Mouse (Mus musculus) embryonic facial prominence, embryonic 12.5 days (tissue): ENCODE measurements around the gene Espn. TPM values are rescaled to one million over a fixed set of nuclear protein-coding genes. Genes with fewer than 3 reads are reported as not detected.

Experiments used
- ATAC-seq: fragments of 200-750 bp; cut with Nextera tagmentation; 2 replicates; pipeline ENCODE4 v1.8.0; 2017; ENCODE audit not compliant: insufficient number of reproducible peaks, insufficient read depth, low FRiP score, low TSS enrichment
- H3K27ac ChIP-seq: fragments of 300-500 bp; sonication (generic); 2 replicates; pipeline ENCODE4 v1.5.1; 2016; ENCODE audit warnings: mild to moderate bottlenecking
- H3K27me3 ChIP-seq: fragments of 300-500 bp; sonication (generic); 2 replicates; pipeline ENCODE4 v1.6.1; 2016; ENCODE audit warnings: mild to moderate bottlenecking, moderate library complexity
- H3K36me3 ChIP-seq: fragments of 300-500 bp; sonication (generic); 2 replicates; pipeline ENCODE4 v1.6.1; 2016; ENCODE audit warnings: mild to moderate bottlenecking
- H3K4me1 ChIP-seq: fragments of 300-500 bp; sonication (generic); 2 replicates; pipeline ENCODE4 v1.6.1; 2016
- H3K4me2 ChIP-seq: fragments of 300-500 bp; sonication (generic); replicated peaks from 2 replicates; pipeline ENCODE4 v1.6.1; 2016; ENCODE audit warnings: mild to moderate bottlenecking, moderate library complexity
- H3K4me3 ChIP-seq: fragments of 300-500 bp; sonication (generic); 2 replicates; pipeline ENCODE4 v1.5.1; 2016; ENCODE audit warnings: mild to moderate bottlenecking
- H3K9ac ChIP-seq: fragments of 300-500 bp; sonication (generic); 2 replicates; pipeline ENCODE4 v1.6.1; 2016; ENCODE audit warnings: mild to moderate bottlenecking, moderate library complexity
- H3K9me3 ChIP-seq: fragments of 300-500 bp; sonication (generic); 2 replicates; pipeline ENCODE4 v1.6.1; 2016; ENCODE audit warnings: mild to moderate bottlenecking, moderate library complexity
- WGBS: fragments of 180-500 bp; shearing (Covaris S2); methylation state at CpG from one replicate; pipeline ENCODE4 v1.1.7; 2016; 5-methylcytosine and 5-hydroxymethylcytosine counted together
- polyA plus RNA-seq: library from polyadenylated mRNA; unstranded; fragments of >200 nt; fragmentation: Nextera tagmentation; extraction: Ambion mirVana; gene quantifications from 2 replicates; pipeline ENCODE4 v1.2.1, GENCODE M21; 2016

Espn gene
- polyA plus RNA-seq, 1 experiment from 2014 or later, result 6.6 TPM

DNA sequence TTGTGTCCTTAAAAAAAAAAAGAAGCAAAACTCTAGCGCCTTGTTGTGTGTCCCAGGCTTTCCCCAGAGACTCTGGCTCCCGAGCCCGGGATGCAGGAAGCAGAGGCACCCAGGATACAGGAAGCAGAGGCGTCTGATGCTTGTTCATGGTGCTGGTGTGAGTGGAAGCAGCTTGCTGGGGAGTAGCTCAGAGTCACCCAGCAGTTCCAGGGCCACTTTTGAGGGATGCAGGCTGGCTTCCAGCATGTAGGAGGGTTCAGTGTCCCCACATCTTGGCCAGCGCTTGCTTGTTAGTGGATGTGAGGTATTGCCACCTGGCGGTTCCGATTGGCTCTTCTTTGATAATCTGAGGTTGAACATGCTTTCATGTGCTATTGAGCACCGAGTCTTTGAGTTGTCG, 35.0 kb upstream of the Espn start:
- Histone ChIP-seq H3K27ac (no peak overlapping the region), H3K4me2 (no peak overlapping the region), H3K9ac (no peak overlapping the region), H3K4me1 (peaks cover 27% of the 10 kb centered on the region), H3K36me3 (no peaks in the 10 kb centered on the region), H3K27me3 (no peaks in the 10 kb centered on the region), H3K4me3 (no peak overlapping the region), H3K9me3 (no peaks in the 10 kb centered on the region)
- ATAC-seq, result no peak
- 86% methylated on average over 9 of the region's 9 CpGs for WGBS

DNA sequence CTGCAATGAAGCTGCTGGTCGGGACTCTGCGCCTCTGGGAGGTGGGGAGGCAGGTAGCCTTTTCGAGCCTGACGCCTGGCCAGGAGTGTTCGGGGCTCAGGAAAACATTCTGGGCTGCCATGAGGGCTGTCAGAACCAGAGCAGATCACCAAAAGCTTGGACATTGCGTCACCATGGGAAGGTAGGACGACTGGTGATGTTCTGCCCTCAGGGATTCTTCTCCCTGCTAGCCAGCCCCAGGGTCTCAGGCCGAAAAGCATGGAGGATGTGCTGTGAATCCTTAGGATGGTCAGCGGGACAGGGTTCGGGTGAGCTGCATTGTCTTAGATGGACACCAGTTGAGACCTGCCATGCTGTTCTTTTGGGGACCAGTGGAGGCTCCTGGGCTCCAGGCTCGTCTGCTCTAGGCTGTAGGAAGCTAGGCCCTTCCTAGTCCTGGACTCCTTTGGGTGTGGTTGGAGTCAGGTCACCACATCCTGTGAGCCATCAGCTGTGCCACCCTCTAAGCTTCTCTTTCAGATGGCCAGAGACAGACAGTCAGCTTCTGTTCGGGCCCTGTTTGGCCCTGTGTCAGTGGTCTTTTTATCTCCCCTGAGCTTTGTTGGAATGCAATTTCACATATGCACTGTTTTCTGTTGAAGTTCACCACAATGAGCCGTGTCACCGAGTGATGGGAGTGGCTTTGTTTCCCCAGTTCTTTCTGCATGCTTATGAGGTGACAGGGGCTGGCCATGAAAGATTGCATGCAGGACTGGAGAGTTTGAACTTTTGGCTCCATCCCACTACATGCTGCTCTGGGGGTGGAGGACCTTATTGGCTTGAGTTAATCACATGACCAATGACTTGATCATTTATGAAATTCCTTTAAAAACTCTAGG, 34.3 kb upstream of the Espn start:
- WGBS, result 38% methylated on average over 14 of the region's 14 CpGs
- Histone ChIP-seq H3K4me2 (peak overlapping the region; percentile 48), H3K4me3 (peak overlapping the region; percentile 25), H3K27ac (peak overlapping the region; percentile 84), H3K4me1 (peaks cover 27% of the 10 kb centered on the region), H3K36me3 (no peaks in the 10 kb centered on the region), H3K9ac (peak overlapping the region; percentile 38), H3K27me3 (no peaks in the 10 kb centered on the region), H3K9me3 (no peaks in the 10 kb centered on the region)
- ATAC-seq, result peak; percentile 32; the same call in 1 of the 2 replicates

DNA sequence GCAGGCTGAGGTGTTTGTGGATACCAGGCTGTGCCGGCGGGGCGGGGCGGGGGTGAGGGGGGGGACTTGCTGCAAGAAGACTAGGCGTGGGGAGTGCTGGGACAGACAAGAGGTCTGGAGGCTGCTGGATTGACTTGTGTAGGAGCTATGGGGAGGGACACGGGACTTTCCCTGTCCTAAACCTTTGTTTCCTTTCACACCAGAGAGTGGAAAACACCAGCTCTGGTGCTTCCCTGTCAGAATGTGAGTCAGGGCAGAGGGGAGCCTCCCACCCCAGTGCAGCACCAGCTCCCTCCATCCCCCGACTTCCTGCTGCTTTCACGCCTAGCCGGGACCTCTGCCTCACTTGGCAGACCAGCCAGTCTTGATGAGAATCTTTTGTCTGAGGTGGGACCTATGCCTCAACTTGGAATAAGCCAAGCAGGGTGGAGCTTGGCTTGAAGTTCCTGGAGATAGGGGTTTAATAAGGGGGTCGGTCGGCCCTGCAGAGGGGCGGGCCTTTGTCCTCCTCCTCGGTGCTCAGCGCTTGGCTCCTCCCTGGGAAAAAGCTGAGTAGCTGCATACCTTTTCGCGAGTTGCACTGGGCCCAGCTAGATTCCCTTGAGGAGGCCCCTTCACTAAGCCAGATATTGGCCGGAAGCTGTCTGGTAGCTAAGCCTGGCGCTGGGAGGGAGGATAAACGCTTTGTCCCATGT, 33.5 kb upstream of the Espn start:
- peak overlapping the region; percentile 25 for H3K4me3 ChIP-seq
- H3K27me3 ChIP-seq, result no peaks in the 10 kb centered on the region
- H3K27ac ChIP-seq, result peak overlapping the region; percentile 84
- WGBS, result 2% methylated on average over 19 of the region's 19 CpGs
- peaks cover 23% of the 10 kb centered on the region for H3K4me1 ChIP-seq
- H3K9ac ChIP-seq, result peak overlapping the region; percentile 38
- peak; percentile 53 for ATAC-seq
- H3K9me3 ChIP-seq, result no peaks in the 10 kb centered on the region
- H3K4me2 ChIP-seq, result peak overlapping the region; percentile 48
- no peaks in the 10 kb centered on the region for H3K36me3 ChIP-seq

DNA sequence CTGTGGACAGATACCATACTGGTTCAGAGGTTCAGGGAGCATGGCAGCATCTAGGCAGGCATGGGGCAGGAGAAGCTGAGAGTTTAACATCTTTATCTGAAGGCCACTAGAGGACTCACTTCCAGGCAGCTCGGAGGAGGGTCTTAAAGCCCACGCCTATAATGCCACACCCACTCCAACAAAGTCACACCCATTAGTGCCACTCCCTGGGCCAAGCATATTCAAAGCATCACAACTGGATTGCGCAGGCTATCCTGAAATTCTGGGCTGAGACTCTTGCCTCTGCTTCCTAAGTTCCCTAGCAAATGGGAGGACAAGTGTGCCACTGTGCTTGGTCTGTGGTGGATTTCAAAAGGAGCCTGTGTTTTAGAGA, 33.0 kb upstream of the Espn start:
- H3K36me3 ChIP-seq, result no peaks in the 10 kb centered on the region
- ATAC-seq, result peak; percentile 57
- peak overlapping the region; percentile 38 for H3K9ac ChIP-seq
- H3K4me1 ChIP-seq, result peaks cover 21% of the 10 kb centered on the region
- H3K4me2 ChIP-seq, result peak overlapping the region; percentile 48
- H3K4me3 ChIP-seq, result peak overlapping the region; percentile 25
- 3% methylated on average over 3 of the region's 3 CpGs for WGBS
- H3K27me3 ChIP-seq, result peaks cover under 1% of the 10 kb centered on the region; the same call in 1 of the 2 replicates
- H3K27ac ChIP-seq, result peak overlapping the region; percentile 84
- no peaks in the 10 kb centered on the region for H3K9me3 ChIP-seq

- Histone ChIP-seq H3K36me3 (no peaks in the 10 kb centered on the region), H3K4me1 (peaks cover 19% of the 10 kb centered on the region), H3K4me3 (no peak overlapping the region), H3K9ac (no peak overlapping the region), H3K27me3 (peaks cover 7% of the 10 kb centered on the region), H3K27ac (no peak overlapping the region), H3K9me3 (no peaks in the 10 kb centered on the region), H3K4me2 (no peak overlapping the region)
- no peak for ATAC-seq
- WGBS, result 69% methylated on average over 7 of the region's 7 CpGs
Observed at GRCm38 (mm10) chr4:152184353-152185035, 32.3 kb upstream of the Espn start.

GRCm38 (mm10) chr4:152182205-152182604, 30.0 kb upstream of the Espn start:
- Histone ChIP-seq H3K27ac (no peak overlapping the region), H3K27me3 (peaks cover 20% of the 10 kb centered on the region), H3K4me1 (peaks cover 34% of the 10 kb centered on the region), H3K9ac (no peak overlapping the region), H3K9me3 (no peaks in the 10 kb centered on the region), H3K4me3 (no peak overlapping the region), H3K36me3 (no peaks in the 10 kb centered on the region), H3K4me2 (no peak overlapping the region)
- no peak for ATAC-seq
- 86% methylated on average over 10 of the region's 10 CpGs for WGBS

- Histone ChIP-seq H3K9me3 (no peaks in the 10 kb centered on the region), H3K36me3 (no peaks in the 10 kb centered on the region), H3K9ac (no peak overlapping the region), H3K27me3 (peaks cover 20% of the 10 kb centered on the region), H3K4me1 (peaks cover 16% of the 10 kb centered on the region), H3K4me2 (no peak overlapping the region), H3K27ac (no peak overlapping the region), H3K4me3 (no peak overlapping the region)
- no peak for ATAC-seq
- WGBS, result 83% methylated on average over 16 of the region's 16 CpGs
Observed at GRCm38 (mm10) chr4:152179946-152180660, 27.9 kb upstream of the Espn start.

DNA sequence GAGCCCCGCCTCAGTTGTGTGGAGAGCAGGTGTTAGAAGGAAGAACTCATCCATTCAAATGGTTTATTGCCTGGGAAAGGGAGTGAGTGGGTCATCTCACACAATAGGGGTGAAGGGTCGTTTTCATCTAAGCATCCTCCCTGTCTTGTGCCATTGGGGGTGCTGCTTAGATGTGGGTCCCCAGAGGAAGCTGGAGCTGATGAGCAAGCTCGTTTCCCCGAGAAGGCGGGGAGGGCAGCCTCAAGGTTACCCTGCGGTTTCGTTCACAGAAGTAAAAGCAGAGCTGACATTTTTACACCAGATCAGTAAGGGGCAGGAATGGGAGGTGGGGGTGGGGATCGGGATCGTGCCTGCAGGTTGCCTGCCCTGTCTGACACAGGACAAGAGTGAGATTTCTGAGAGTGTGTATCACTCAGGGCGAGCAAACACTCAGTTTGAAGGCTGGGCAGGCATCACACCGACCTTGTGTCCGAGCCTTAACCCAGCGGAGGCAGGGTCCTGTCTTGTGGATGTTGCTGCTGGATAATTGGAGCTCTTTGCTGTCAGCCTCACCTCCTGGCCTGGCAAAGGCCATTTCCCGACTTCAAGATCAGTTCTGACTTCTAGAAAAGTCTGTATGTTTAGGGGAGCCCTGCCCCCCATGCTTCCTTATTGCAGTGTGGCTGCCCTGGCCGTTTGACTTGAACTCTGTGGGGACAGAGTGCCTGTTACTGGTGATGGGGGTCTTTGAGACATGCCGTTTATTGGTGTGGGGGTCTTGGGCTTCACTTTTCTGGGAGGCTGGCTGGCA, 26.9 kb upstream of the Espn start:
- H3K27me3 ChIP-seq, result peaks cover 20% of the 10 kb centered on the region
- peak overlapping the region; percentile 65 for H3K4me3 ChIP-seq
- no peak for ATAC-seq
- H3K9me3 ChIP-seq, result no peaks in the 10 kb centered on the region
- H3K9ac ChIP-seq, result peak overlapping the region; percentile 85; the same call in 1 of the 2 replicates
- WGBS, result 38% methylated on average over 16 of the region's 16 CpGs
- H3K27ac ChIP-seq, result no peak overlapping the region
- no peaks in the 10 kb centered on the region for H3K36me3 ChIP-seq
- H3K4me2 ChIP-seq, result peak overlapping the region; percentile 96
- peaks cover 16% of the 10 kb centered on the region for H3K4me1 ChIP-seq

DNA sequence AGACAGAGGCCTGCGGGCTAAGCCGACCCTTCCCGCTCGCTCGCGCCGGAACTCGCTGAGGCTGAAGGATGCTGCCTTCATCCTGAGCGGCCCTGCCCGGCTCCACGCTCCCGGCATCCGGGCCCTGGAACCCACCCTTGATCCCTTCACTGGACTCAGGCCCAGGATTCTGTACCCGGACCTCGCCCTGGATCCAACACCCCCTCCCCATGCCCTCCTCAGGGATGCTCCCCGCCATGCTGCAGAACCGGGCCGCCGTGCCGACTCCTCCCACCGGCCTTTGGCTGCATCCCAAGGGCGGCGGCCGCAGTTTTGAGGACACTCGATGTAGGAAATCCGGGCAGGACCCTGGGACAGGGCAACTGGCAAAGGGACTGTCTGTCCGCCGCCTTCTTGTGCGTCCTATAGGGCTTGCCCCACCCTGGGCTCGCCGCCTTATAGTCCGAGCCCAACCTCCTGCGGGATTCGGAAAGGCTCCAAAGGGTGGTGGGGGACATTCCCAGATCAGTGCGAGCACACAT, 26.2 kb upstream of the Espn start:
- Histone ChIP-seq H3K4me3 (peak overlapping the region; percentile 65), H3K27me3 (peaks cover 20% of the 10 kb centered on the region), H3K36me3 (no peaks in the 10 kb centered on the region), H3K4me2 (peak overlapping the region; percentile 96), H3K9ac (peak overlapping the region; percentile 85), H3K4me1 (peaks cover 16% of the 10 kb centered on the region), H3K27ac (no peak overlapping the region), H3K9me3 (no peaks in the 10 kb centered on the region)
- peak; percentile 48 for ATAC-seq
- 1% methylated on average over 35 of the region's 35 CpGs for WGBS

DNA sequence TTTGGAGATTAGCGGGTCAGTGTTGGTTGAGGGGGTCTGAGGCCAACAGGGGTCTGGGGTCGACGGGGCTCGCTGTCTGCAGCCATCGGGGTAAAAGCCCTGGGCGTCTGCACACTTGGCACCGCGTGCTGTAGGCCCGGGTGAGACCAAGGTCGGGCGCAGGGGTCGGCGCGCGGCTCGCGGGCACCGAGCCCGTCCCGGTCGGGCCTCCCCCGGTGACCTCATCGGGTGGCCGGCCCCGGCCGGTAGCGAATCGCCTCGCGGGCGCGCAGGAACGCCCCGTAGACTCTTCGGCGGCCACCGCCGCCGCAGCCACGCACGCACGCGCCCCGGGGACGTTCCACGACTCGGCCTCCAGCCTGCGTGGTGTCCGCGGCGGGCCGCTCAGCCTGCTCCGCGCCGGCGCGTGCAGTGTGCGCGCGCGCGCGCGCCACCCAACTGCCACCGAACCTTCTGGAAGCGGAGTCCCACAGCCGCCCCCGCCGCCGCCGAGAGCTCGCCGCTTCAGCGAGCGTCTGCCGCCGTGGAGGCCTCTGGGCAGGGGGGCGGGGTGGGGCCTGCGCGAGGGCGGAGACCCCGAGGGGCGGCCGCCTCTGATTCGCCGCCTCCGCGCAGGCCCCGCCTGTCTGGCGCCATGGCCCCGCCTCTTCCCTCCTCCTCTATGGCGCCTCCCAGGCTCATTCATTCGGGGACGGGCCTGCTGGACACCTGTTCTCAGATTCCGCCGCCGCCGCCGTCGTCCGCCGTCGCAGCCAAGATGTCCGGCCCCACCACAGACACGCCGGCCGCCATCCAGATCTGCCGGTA, 25.6 kb upstream of the Espn start, which contains the start of gene Acot7:
Gene Acot7, plus strand, starts transcription at position 598 of the 807 bp plus-strand sequence.
- Histone ChIP-seq H3K36me3 (no peaks in the 10 kb centered on the region), H3K9ac (peak within 1 kb of the TSS; percentile 85), H3K4me1 (peaks cover 16% of the 10 kb centered on the region), H3K9me3 (no peaks in the 10 kb centered on the region), H3K27me3 (peaks cover 20% of the 10 kb centered on the region), H3K27ac (peak within 1 kb of the TSS; percentile 71; the same call in 1 of the 2 replicates), H3K4me2 (peak within 1 kb of the TSS; percentile 96), H3K4me3 (peak within 1 kb of the TSS; percentile 65)
- WGBS, result under 1% methylated on average over 100 of the region's 108 CpGs
- peak; percentile 93 for ATAC-seq
